Mouse (Mus musculus): ENCODE results near the gene Gli2. TPM values are rescaled to one million over a fixed set of nuclear protein-coding genes. Genes with fewer than 3 reads are reported as not detected.

Gli2 gene
- total RNA-seq, 4 experiments from 2014 or later: 3.7 to 7.0 (median 5.0) TPM

GRCm38 (mm10) chr1:118810336-118810735, 243.1 kb downstream of the Gli2 start:
- peak in 1 of 2 experiments; percentile 14 for DNase-seq (ENCODE audit: low spot score in 2 of 2)

- no peak for DNase-seq (ENCODE audit: low spot score in 2 of 2)
These were observed 246.7 kb downstream of the Gli2 start for GRCm38 (mm10) chr1:118806727-118807126.

GRCm38 (mm10) chr1:118802166-118802565, 251.3 kb downstream of the Gli2 start:
- DNase-seq (ENCODE audit: low spot score in 2 of 2): peak; percentile 35 to 51

GRCm38 (mm10) chr1:118799322-118800116, 253.9 kb downstream of the Gli2 start:
- no peak for DNase-seq (ENCODE audit: low spot score in 2 of 2)

- DNase-seq (ENCODE audit: low spot score in 2 of 2): no peak
These were observed 257.8 kb downstream of the Gli2 start for GRCm38 (mm10) chr1:118795415-118796167.

- DNase-seq (ENCODE audit: low spot score in 2 of 2): no peak
These were observed 263.5 kb downstream of the Gli2 start for GRCm38 (mm10) chr1:118789871-118790270.

GRCm38 (mm10) chr1:118789468-118789867, 264.0 kb downstream of the Gli2 start:
- DNase-seq (ENCODE audit: low spot score in 2 of 2): no peak

GRCm38 (mm10) chr1:118788813-118789212, 264.6 kb downstream of the Gli2 start:
- DNase-seq (ENCODE audit: low spot score in 2 of 2): no peak

GRCm38 (mm10) chr1:118787486-118787885, 265.9 kb downstream of the Gli2 start:
- DNase-seq (ENCODE audit: low spot score in 2 of 2): no peak

Small RNA genes within 50 kb of the gene (microRNA-seq; reads per million reads assigned to microRNA genes)
- gene Mir6346: 0 reads per million in 2 experiments

Data from layer of hippocampus, adult 8-10 months (tissue).